Mouse (Mus musculus): Measurements from ENCODE around the gene Nexn.

DNA sequence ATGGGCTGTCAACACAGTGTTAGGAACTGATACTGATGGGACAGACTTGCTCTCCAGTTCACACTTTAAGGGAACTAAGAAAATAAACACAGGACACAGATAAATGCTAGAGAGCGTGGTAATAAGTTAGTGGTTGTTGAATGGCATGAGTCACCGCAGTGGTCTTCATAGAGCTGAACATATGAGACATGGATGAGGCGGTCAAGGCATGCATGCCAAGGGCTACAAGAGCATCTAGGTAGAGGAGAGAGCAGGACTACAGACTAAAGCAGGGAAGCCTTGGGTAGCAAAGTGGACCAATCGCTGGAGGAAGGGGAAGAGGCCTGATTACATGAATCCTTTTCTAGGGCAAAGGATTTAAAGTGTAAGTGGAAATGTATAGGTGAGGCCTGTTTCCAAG, 59.0 kb downstream of the Nexn start:
- TF ChIP-seq ZC3H11A (IDR thresholded peaks at IDR 0.05; ENCODE audit: borderline replicate concordance, low read depth, low read length) (no peak), ZNF384 (IDR thresholded peaks at IDR 0.05; ENCODE audit: low read depth, low read length) (no peak), HCFC1 (IDR thresholded peaks at IDR 0.05; ENCODE audit: borderline replicate concordance, insufficient read depth, low read length) (no peak)

Data from ES-E14 (cell line).